In the genomic region with DNA sequence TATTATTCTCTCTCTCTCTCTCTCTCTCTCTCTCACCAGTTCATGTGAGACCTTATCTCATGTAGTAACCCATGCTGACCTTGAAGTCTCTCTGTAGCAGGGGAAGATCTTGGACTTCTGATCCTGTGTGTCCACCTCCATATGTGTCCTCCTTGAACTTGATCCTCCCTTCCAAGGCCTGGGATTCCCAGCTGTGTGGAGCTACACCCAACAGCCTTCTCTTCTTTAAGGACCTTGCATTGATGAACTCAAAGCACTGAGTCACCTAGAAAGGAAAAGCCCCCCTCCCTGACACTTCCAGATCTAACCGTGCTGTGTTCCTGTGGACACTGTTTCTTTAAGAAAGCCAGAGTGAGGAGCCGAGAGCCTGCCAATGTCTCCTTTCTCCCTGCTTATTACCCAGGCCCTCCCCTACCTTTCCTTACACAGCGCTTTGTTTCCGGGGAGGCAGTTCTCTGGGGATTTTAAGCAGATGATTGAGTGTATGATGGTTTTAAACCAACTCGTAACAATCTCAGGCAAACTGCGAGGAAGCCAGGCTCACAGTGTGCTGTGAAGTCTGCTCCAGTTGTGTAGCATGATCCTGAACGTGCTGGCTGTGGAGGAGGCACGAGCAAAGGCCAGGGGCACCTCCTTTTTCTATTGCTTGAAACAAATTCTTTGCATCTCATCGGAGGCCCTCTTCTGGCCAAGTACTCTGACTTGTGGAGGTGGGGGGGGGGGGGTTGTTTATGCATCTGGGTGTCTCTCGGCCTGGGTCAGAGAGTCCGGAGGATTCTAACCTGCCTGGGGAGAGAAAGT, we compare ENCODE assay signal across 8 mouse cellular contexts.
A peak's percentile ranks its signal among the peaks of the same experiment; 100 is the strongest.
DNase-seq lines count a peak whose midpoint lies in the region; ATAC-seq and TF ChIP-seq lines count a peak whose summit lies in the region.

No protein-coding gene starts in this region.

- WGBS in neural tube, embryonic 11.5 days, result 17% methylated on average over 11 of the region's 11 CpGs
- 5% methylated on average over 11 of the region's 11 CpGs for WGBS in hindbrain, postnatal 0 days
- 6% methylated on average over 11 of the region's 11 CpGs for WGBS in olfactory bulb, adult 2 months
- 45% methylated on average over 11 of the region's 11 CpGs for WGBS in liver, embryonic 11.5 days

- no peak for TF ChIP-seq CTCF in hindbrain, postnatal 0 days (IDR thresholded peaks at IDR 0.05; ENCODE audit: low read depth)
- no peak for TF ChIP-seq CTCF in olfactory bulb, adult 2 months (IDR thresholded peaks at IDR 0.05; ENCODE audit: insufficient read depth, low read depth, low read length)

- H3K4me3 ChIP-seq in neural tube, embryonic 11.5 days (ENCODE audit: low read depth, low read length), result no peak overlapping the region
- H3K4me3 ChIP-seq in hindbrain, postnatal 0 days (ENCODE audit: low read length), result no peak overlapping the region
- peak overlapping the region; percentile 16 for H3K4me3 ChIP-seq in olfactory bulb, adult 2 months (ENCODE audit: insufficient read depth, low read depth, low read length)
- H3K4me3 ChIP-seq in liver, embryonic 11.5 days (ENCODE audit: low read depth, low read length), result no peak overlapping the region

- no peaks in the 10 kb centered on the region for H3K36me3 ChIP-seq in neural tube, embryonic 11.5 days (ENCODE audit: control insufficient read depth, insufficient read depth, low read length)
- no peaks in the 10 kb centered on the region for H3K36me3 ChIP-seq in hindbrain, postnatal 0 days (ENCODE audit: insufficient read depth, low read length)
- H3K36me3 ChIP-seq in liver, embryonic 11.5 days (ENCODE audit: control insufficient read depth, insufficient read depth, low read length), result no peaks in the 10 kb centered on the region

- no peak for TF ChIP-seq POLR2A in olfactory bulb, adult 2 months (IDR thresholded peaks at IDR 0.05; ENCODE audit: insufficient read depth, low read depth, low read length)

- no peak for ATAC-seq in neural tube, embryonic 11.5 days (ENCODE audit: insufficient read depth, low FRiP score, low TSS enrichment)
- ATAC-seq in hindbrain, postnatal 0 days, result peak; percentile 73
- ATAC-seq in liver, embryonic 11.5 days (replicated peaks; ENCODE audit: low FRiP score), result no peak

- peaks cover 19% of the 10 kb centered on the region for H3K4me1 ChIP-seq in neural tube, embryonic 11.5 days (ENCODE audit: control insufficient read depth, insufficient read depth, low read length)
- peaks cover 11% of the 10 kb centered on the region; the same call in 1 of the 2 replicates for H3K4me1 ChIP-seq in hindbrain, postnatal 0 days (ENCODE audit: insufficient read depth, low read length)
- peaks cover 19% of the 10 kb centered on the region for H3K4me1 ChIP-seq in olfactory bulb, adult 2 months (ENCODE audit: control insufficient read depth, insufficient read depth, low read length)
- H3K4me1 ChIP-seq in liver, embryonic 11.5 days (replicated peaks; ENCODE audit: control insufficient read depth, insufficient read depth, low read length), result no peaks in the 10 kb centered on the region

- H3K9ac ChIP-seq in neural tube, embryonic 11.5 days (ENCODE audit: low read length), result no peak overlapping the region; the same call in 1 of the 2 replicates
- H3K9ac ChIP-seq in hindbrain, postnatal 0 days (replicated peaks; ENCODE audit: low read length), result 0 out of 2 replicates have a peak overlapping the region, but pooled peaks have one; percentile 1
- no peak overlapping the region for H3K9ac ChIP-seq in liver, embryonic 11.5 days (ENCODE audit: low read depth, low read length)

- DNase-seq in embryo, embryonic 11 days, result peak; percentile 27
- no peak for DNase-seq in embryo, embryonic 9.5 days (ENCODE audit: extremely low spot score)
- no peak for DNase-seq in neural tube, embryonic 11.5 days (ENCODE audit: low spot score)
- no peak for DNase-seq in neural tube, embryonic 10.5 days (ENCODE audit: extremely low spot score, low spot score)
- peak; percentile 62 for DNase-seq in hindbrain, postnatal 0 days (ENCODE audit: low spot score)
- no peak for DNase-seq in layer of hippocampus, postnatal 14 days (ENCODE audit: low spot score in 2 of 2)
- DNase-seq in liver, embryonic 11.5 days (ENCODE audit: low spot score), result no peak

- H3K4me2 ChIP-seq in neural tube, embryonic 11.5 days (ENCODE audit: low read depth), result peak overlapping the region; percentile 22; the same call in 1 of the 2 replicates
- peak overlapping the region; percentile 38 for H3K4me2 ChIP-seq in hindbrain, postnatal 0 days (ENCODE audit: low read depth, low read length)
- H3K4me2 ChIP-seq in liver, embryonic 11.5 days, result no peak overlapping the region

- H3K9me3 ChIP-seq in neural tube, embryonic 11.5 days (ENCODE audit: control insufficient read depth, low read length), result no peaks in the 10 kb centered on the region
- H3K9me3 ChIP-seq in hindbrain, postnatal 0 days (ENCODE audit: low read length), result no peaks in the 10 kb centered on the region
- no peaks in the 10 kb centered on the region for H3K9me3 ChIP-seq in liver, embryonic 11.5 days (ENCODE audit: control insufficient read depth, low read length)

- H3K27me3 ChIP-seq in neural tube, embryonic 11.5 days (ENCODE audit: control insufficient read depth, insufficient read depth, low read length), result no peaks in the 10 kb centered on the region
- no peaks in the 10 kb centered on the region for H3K27me3 ChIP-seq in hindbrain, postnatal 0 days (ENCODE audit: insufficient read depth, low read length)
- H3K27me3 ChIP-seq in liver, embryonic 11.5 days (replicated peaks; ENCODE audit: control insufficient read depth, insufficient read depth, low read length), result no peaks in the 10 kb centered on the region

- peak overlapping the region; percentile 42; the same call in 1 of the 2 replicates for H3K27ac ChIP-seq in neural tube, embryonic 11.5 days (ENCODE audit: low read depth, low read length)
- H3K27ac ChIP-seq in hindbrain, postnatal 0 days, result peak overlapping the region; percentile 3; the same call in 1 of the 2 replicates
- H3K27ac ChIP-seq in olfactory bulb, adult 2 months (ENCODE audit: insufficient read depth, low read depth, low read length), result peak overlapping the region; percentile 86
- H3K27ac ChIP-seq in liver, embryonic 11.5 days (ENCODE audit: low read depth, low read length), result no peak overlapping the region; the same call in 1 of the 2 replicates

Comparison
In these comparisons a context has a peak if more than half of its experiments do, and no peak if none do; other contexts are left out.
1. DNase-seq: peak in embryo, embryonic 11 days (single experiment) and hindbrain, postnatal 0 days (single experiment); none in embryo, embryonic 9.5 days (single experiment), neural tube, embryonic 11.5 days (single experiment), neural tube, embryonic 10.5 days (single experiment), layer of hippocampus, postnatal 14 days (0 of 2) and liver, embryonic 11.5 days (single experiment).